Mouse (Mus musculus) liver, embryonic 16.5 days (tissue): ENCODE data around the gene Atad1. TPM values are rescaled to one million over a fixed set of nuclear protein-coding genes. Genes with fewer than 3 reads are reported as not detected.
"Not testable (repeated sequence)": the region's sequence is repeated elsewhere in the genome, so short reads cannot be mapped to it uniquely, and the experiment has no call there.

Experiments
- ATAC-seq: fragments of 200-750 bp; cut with Nextera tagmentation; 2 replicates; pipeline ENCODE4 v1.8.0; 2017; ENCODE audit warnings: low read depth, mild to moderate bottlenecking, moderate number of reproducible peaks, moderate library complexity
- H3K27ac ChIP-seq: fragments of 300-500 bp; sonication (generic); 2 replicates; pipeline ENCODE4 v1.5.1; 2014; ENCODE audit warnings: mild to moderate bottlenecking, low read length
- H3K27me3 ChIP-seq: fragments of 300-500 bp; sonication (generic); 2 replicates; pipeline ENCODE4 v1.6.1; 2014; ENCODE audit warnings: low read depth, low read length, mixed read lengths; ENCODE audit not compliant: control insufficient read depth, insufficient read depth
- H3K36me3 ChIP-seq: fragments of 300-500 bp; sonication (generic); 2 replicates; pipeline ENCODE4 v1.6.1; 2014; ENCODE audit warnings: mild to moderate bottlenecking; ENCODE audit not compliant: control insufficient read depth, insufficient read depth
- H3K4me1 ChIP-seq: fragments of 300-500 bp; sonication (generic); 2 replicates; pipeline ENCODE4 v1.6.1; 2014; ENCODE audit warnings: low read depth, low read length, mixed read lengths; ENCODE audit not compliant: control insufficient read depth
- H3K4me2 ChIP-seq: fragments of 300-500 bp; sonication (generic); 2 replicates; pipeline ENCODE4 v1.6.1; 2014; ENCODE audit warnings: low read depth, low read length, mixed read lengths
- H3K4me3 ChIP-seq: fragments of 300-500 bp; sonication (generic); 2 replicates; pipeline ENCODE4 v1.5.1; 2014; ENCODE audit warnings: low read depth, mild to moderate bottlenecking, low read length
- H3K9ac ChIP-seq: fragments of 300-500 bp; sonication (generic); 2 replicates; pipeline ENCODE4 v1.6.1; 2014; ENCODE audit warnings: low read depth, low read length
- H3K9me3 ChIP-seq: fragments of 300-500 bp; sonication (generic); replicated peaks from 2 replicates; pipeline ENCODE4 v1.6.1; 2016; ENCODE audit warnings: low read length; ENCODE audit not compliant: control insufficient read depth
- WGBS: fragments of 180-500 bp; shearing (Covaris S2); extraction: QIAGEN DNeasy Blood & Tissue Kit; methylation state at CpG from one replicate; pipeline ENCODE4 v1.1.7; 2014; ENCODE audit not compliant: insufficient replicate concordance; 5-methylcytosine and 5-hydroxymethylcytosine counted together
- polyA plus RNA-seq: library from polyadenylated mRNA; unstranded; fragments of >200 nt; fragmentation: Nextera tagmentation; extraction: Ambion mirVana; gene quantifications from 2 replicates; pipeline ENCODE4 v1.2.1, GENCODE M21; 2015

Atad1 gene
- polyA plus RNA-seq, 1 experiment from 2014 or later: 20.8 TPM

- H3K27ac ChIP-seq: no peak overlapping the region
- WGBS: 47% methylated on average over 3 of the region's 3 CpGs
- peaks cover 18% of the 10 kb centered on the region for H3K4me1 ChIP-seq
- no peak for ATAC-seq
- H3K4me3 ChIP-seq: no peak overlapping the region
- no peak overlapping the region for H3K4me2 ChIP-seq
- H3K9me3 ChIP-seq: no peaks in the 10 kb centered on the region
- H3K9ac ChIP-seq: no peak overlapping the region
- H3K27me3 ChIP-seq: no peaks in the 10 kb centered on the region
- H3K36me3 ChIP-seq: no peaks in the 10 kb centered on the region; the same call in 1 of the 2 replicates
These were observed 29.3 kb downstream of the Atad1 start for GRCm38 (mm10) chr19:32710288-32710687.

- ATAC-seq: no peak
- Histone ChIP-seq H3K9ac (no peak overlapping the region), H3K27ac (no peak overlapping the region), H3K9me3 (no peaks in the 10 kb centered on the region), H3K4me2 (no peak overlapping the region), H3K4me3 (no peak overlapping the region), H3K4me1 (peaks cover 15% of the 10 kb centered on the region), H3K27me3 (no peaks in the 10 kb centered on the region), H3K36me3 (no peaks in the 10 kb centered on the region; the same call in 1 of the 2 replicates)
- WGBS: 78% methylated on average over 5 of the region's 5 CpGs
These were observed 30.6 kb downstream of the Atad1 start for GRCm38 (mm10) chr19:32708996-32709395.

GRCm38 (mm10) chr19:32702191-32702590 lies 37.4 kb downstream of the Atad1 start:
- Histone ChIP-seq H3K4me1 (no peaks in the 10 kb centered on the region), H3K27me3 (no peaks in the 10 kb centered on the region), H3K4me3 (no peak overlapping the region), H3K9me3 (no peaks in the 10 kb centered on the region), H3K36me3 (peaks cover 5% of the 10 kb centered on the region), H3K4me2 (no peak overlapping the region), H3K27ac (no peak overlapping the region), H3K9ac (no peak overlapping the region)
- 67% methylated on average over 3 of the region's 3 CpGs for WGBS
- ATAC-seq: no peak

GRCm38 (mm10) chr19:32696674-32697073 lies 42.9 kb downstream of the Atad1 start:
- ATAC-seq: no peak
- H3K4me3 ChIP-seq: no peak overlapping the region
- H3K27ac ChIP-seq: no peak overlapping the region
- no peak overlapping the region for H3K4me2 ChIP-seq
- H3K27me3 ChIP-seq: no peaks in the 10 kb centered on the region
- no peaks in the 10 kb centered on the region for H3K4me1 ChIP-seq
- H3K9me3 ChIP-seq: no peaks in the 10 kb centered on the region
- H3K36me3 ChIP-seq: peaks cover 12% of the 10 kb centered on the region
- 74% methylated on average over 2 of the region's 2 CpGs for WGBS
- no peak overlapping the region for H3K9ac ChIP-seq

GRCm38 (mm10) chr19:32689724-32690123 lies 49.9 kb downstream of the Atad1 start:
- peaks cover 4% of the 10 kb centered on the region; the same call in 1 of the 2 replicates for H3K36me3 ChIP-seq
- 39% methylated on average over 6 of the region's 6 CpGs for WGBS
- H3K27ac ChIP-seq: no peak overlapping the region

GRCm38 (mm10) chr19:32688227-32688626 lies 51.4 kb downstream of the Atad1 start:
- H3K36me3 ChIP-seq, ATAC-seq: not testable (repeated sequence)
- WGBS: 50% methylated on average over 3 of the region's 3 CpGs

More at GRCm38 (mm10) chr19:32689724-32690123, 49.9 kb downstream of the Atad1 start:
- H3K4me1 ChIP-seq: no peaks in the 10 kb centered on the region
- no peak overlapping the region for H3K4me3 ChIP-seq
- H3K9me3 ChIP-seq: no peaks in the 10 kb centered on the region
- ATAC-seq: no peak
- no peak overlapping the region for H3K9ac ChIP-seq
- no peaks in the 10 kb centered on the region for H3K27me3 ChIP-seq
- H3K4me2 ChIP-seq: no peak overlapping the region

GRCm38 (mm10) chr19:32687721-32688120 lies 51.9 kb downstream of the Atad1 start:
- no peaks in the 10 kb centered on the region for H3K36me3 ChIP-seq

More at GRCm38 (mm10) chr19:32688227-32688626, 51.4 kb downstream of the Atad1 start:
- not testable (repeated sequence) for H3K9me3 ChIP-seq, H3K4me1 ChIP-seq, H3K9ac ChIP-seq, H3K27ac ChIP-seq, H3K4me2 ChIP-seq, H3K27me3 ChIP-seq, H3K4me3 ChIP-seq

GRCm38 (mm10) chr19:32683081-32683480 lies 56.5 kb downstream of the Atad1 start:
- H3K9me3 ChIP-seq: no peaks in the 10 kb centered on the region
- no peaks in the 10 kb centered on the region for H3K27me3 ChIP-seq
- no peaks in the 10 kb centered on the region for H3K4me1 ChIP-seq
- H3K4me3 ChIP-seq: no peak overlapping the region
- H3K27ac ChIP-seq: no peak overlapping the region
- no peak overlapping the region for H3K4me2 ChIP-seq
- H3K36me3 ChIP-seq: peaks cover 4% of the 10 kb centered on the region; the same call in 1 of the 2 replicates
- H3K9ac ChIP-seq: no peak overlapping the region
- ATAC-seq: no peak
- WGBS: 80% methylated on average over 5 of the region's 5 CpGs

More at GRCm38 (mm10) chr19:32687721-32688120, 51.9 kb downstream of the Atad1 start:
- no peak overlapping the region for H3K9ac ChIP-seq
- H3K4me3 ChIP-seq: no peak overlapping the region
- ATAC-seq: no peak
- H3K4me1 ChIP-seq: no peaks in the 10 kb centered on the region
- 80% methylated on average over 5 of the region's 5 CpGs for WGBS
- H3K27ac ChIP-seq: no peak overlapping the region
- no peaks in the 10 kb centered on the region for H3K9me3 ChIP-seq
- H3K27me3 ChIP-seq: no peaks in the 10 kb centered on the region
- H3K4me2 ChIP-seq: no peak overlapping the region

- Histone ChIP-seq H3K4me1 (no peaks in the 10 kb centered on the region), H3K27ac (no peak overlapping the region), H3K4me2 (peak overlapping the region; percentile 25; the same call in 1 of the 2 replicates), H3K27me3 (no peaks in the 10 kb centered on the region), H3K9ac (no peak overlapping the region), H3K9me3 (no peaks in the 10 kb centered on the region), H3K4me3 (no peak overlapping the region), H3K36me3 (peaks cover 8% of the 10 kb centered on the region)
- WGBS: 70% methylated on average over 2 of the region's 2 CpGs
- no peak for ATAC-seq
These were observed 58.7 kb downstream of the Atad1 start for GRCm38 (mm10) chr19:32680894-32681293.
